Mouse (Mus musculus) mature B cell (primary cell): ENCODE results near the gene Epb41.

Source experiments
- in situ Hi-C: fragments of 300-500 bp; cut with MboI; formaldehyde crosslinking; loops from 2 replicates; pipeline ENCODE4 v1.14.3; 2019

The Epb41 gene

DNA sequence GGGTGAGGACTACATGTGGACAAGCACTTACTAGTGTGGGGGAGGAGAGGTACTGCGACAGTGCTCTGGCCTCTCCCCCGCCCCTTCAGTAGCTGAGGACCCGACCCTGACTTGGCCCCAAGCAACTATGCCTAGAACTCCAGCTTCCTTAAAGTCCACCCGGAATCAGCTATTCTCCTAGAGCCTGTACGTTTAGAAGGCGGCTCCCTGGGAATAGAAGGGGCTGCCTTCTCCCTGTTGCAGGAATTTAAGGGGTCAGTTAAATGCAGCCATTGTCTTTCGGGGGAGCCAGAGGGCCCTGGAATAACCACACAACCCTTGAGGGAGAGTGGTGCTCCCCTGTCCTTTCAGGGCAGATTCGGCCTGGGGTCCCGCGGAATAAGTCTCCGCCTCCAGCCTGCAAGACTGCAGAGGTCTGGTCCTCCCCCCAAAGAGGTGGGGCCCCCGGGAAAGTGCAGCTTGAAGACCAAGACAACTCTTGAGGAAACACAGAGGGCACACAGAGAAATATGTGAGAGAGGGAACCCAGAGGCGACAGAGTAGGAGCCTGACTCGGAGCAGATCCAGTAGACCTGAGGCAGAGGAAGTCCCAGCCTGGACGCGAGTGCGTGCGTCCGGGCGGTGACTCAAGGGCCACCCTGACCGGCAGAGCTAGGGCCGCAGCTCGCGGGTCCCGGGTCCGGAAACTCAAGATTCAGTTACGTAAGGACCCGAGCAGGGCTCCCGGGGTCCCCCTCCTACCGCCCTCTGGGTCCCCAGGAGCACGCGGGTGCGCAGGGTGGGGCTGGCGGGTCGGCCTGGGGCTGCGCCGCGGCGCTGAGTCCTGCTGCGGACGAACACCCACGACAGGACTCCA is 816 bp downstream of the Epb41 start, which contains the start of gene Gm10300:
Gm10300 (plus strand) TSS at position 621 of the 856 bp plus-strand sequence.
- in situ Hi-C loops = no loop called here

DNA sequence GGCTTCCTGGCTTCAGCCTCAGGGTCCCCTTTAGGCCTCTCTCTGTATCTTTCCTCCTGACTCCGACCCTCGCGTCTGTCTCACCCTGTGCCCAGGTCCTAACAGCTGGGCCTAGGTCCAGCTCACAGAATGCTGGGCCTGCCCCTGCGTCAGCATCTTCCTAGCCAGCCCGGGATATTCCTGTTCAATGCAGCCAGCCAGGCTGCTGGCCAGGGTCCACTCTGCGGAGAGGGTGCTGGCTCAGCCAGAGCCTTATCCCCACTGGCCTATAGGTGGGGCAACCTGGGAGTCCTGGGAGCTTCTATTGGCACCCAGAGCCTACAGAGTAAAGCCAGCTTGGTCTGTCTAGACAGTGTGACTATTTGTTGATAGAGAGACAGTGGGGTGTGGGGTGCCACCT is 2.2 kb downstream of the Epb41 start:
- in situ Hi-C loops = no loop called here

GRCm38 (mm10) chr4:132072156-132072555 is 3.0 kb downstream of the Epb41 start:
- in situ Hi-C loops = no loop called here

- in situ Hi-C loops = no loop called here
These were observed 3.4 kb downstream of the Epb41 start for GRCm38 (mm10) chr4:132071674-132072073.

GRCm38 (mm10) chr4:132067938-132068235 is 7.2 kb downstream of the Epb41 start:
- in situ Hi-C loops = no loop called here

GRCm38 (mm10) chr4:132067112-132067937 is 7.8 kb downstream of the Epb41 start:
- in situ Hi-C loops = no loop called here

- in situ Hi-C loops = no loop called here
These were observed 8.9 kb downstream of the Epb41 start for GRCm38 (mm10) chr4:132066101-132066773.

DNA sequence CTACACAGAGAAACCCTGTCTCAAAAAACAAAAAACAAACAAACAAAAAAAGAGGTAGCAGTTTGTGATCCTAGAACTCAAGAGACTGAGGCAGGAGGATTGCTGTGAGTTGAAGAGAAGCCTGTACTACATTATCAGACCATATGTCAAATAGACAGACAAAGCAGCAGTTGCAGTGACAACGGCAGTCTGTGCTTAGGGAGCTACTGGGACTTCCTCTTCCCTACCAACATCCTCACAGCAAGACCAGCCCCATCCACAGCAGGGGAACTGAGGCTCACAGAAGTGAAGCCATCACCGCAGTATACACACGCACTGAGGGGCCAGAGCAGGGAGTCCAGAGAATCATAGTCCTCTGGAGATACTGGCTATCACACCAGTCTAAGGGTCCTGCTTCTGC is 9.5 kb downstream of the Epb41 start:
- in situ Hi-C loops = no loop called here

DNA sequence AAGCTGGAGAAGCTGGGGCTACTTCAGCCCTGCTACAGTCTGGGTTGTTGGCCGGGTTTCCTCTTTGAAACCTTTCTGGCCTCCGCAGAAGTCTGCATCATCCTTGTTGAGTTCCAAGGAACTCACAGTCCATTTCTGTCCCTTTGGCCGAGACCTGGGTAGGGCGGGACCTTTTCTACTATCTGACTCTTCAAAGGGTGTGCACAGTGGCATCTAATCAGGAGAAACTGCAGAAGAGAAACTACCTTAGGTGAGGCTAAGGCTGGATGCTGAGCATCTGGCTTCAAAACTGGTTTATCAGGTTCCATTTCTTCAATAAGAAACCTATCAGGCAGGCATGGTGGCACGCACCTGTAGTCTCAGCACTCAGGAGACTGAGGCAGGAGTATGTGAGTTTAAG is 10.6 kb downstream of the Epb41 start:
- in situ Hi-C loops = no loop called here

GRCm38 (mm10) chr4:132062934-132063884 is 11.9 kb downstream of the Epb41 start:
- in situ Hi-C loops = no loop called here

- in situ Hi-C loops = no loop called here
These were observed 12.8 kb downstream of the Epb41 start for GRCm38 (mm10) chr4:132062289-132062688.

GRCm38 (mm10) chr4:132060040-132060832 is 14.9 kb downstream of the Epb41 start:
- in situ Hi-C loops = no loop called here

DNA sequence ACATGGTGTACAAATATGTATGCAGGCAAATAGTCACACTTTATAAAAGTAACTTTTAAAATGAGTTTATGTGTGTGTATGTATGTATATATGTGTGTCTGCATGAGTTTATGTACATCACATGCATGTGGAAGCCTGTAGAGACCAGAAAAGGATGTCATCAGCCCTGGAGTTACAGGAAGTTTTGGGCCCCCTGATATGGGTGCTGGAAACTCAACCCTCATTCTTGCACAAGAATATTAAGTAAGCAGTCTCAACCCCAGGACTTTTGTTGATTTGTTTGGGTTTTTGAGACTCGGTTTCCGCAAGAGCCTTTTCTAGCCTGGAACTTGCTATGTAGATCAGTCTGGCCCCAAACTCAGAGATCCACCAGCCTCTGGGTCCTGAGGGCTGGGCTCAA is 15.6 kb downstream of the Epb41 start:
- in situ Hi-C loops = no loop called here

DNA sequence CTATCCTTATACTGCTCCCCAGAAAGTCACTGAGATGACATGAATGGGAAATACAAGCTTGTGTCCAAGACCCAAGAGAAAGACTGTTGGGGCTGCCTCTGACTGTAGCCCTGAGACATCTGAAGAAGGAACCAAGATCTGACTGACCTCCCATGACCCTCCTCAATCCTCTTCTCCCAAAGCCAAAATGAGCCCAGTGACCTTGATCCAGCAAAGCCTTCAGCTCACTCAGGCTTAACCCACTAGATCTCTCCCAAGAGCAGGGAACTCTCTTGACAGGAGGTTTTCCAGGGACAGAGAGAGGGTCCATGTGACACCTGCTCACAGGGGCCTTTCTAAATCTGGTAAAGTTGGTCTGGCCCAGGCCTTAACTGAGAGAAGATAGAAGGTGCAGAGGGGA is 17.8 kb downstream of the Epb41 start:
- in situ Hi-C loops = no loop called here

- in situ Hi-C loops = no loop called here
These were observed 23.5 kb downstream of the Epb41 start for GRCm38 (mm10) chr4:132051321-132052275.

- in situ Hi-C loops = no loop called here
These were observed 25.4 kb downstream of the Epb41 start for GRCm38 (mm10) chr4:132049549-132050200.

- in situ Hi-C loops = no loop called here
These were observed 26.1 kb downstream of the Epb41 start for GRCm38 (mm10) chr4:132048995-132049404.
